Mouse (Mus musculus): ENCODE results near the gene Syngr3. TPM values are rescaled to one million over a fixed set of nuclear protein-coding genes. Genes with fewer than 3 reads are reported as not detected.

The Syngr3 gene
- total and polyA plus RNA-seq, 3 experiments: 0.32 to 3.9 (median 0.33) TPM

GRCm38 (mm10) chr17:24723881-24724180 is 34.1 kb upstream of the Syngr3 start:
- in situ Hi-C loops (cut with MboI; ENCODE audit: low pct_ligation_motif_present, low pct_unique_long_range_greater_than_20kb, low sequenced_read_pairs): no loop called here
- Histone ChIP-seq H3K9ac (ENCODE audit: insufficient read depth, low read depth) (peak overlapping the region; percentile 90), H3K4me2 (ENCODE audit: insufficient read depth, low read depth, poor library complexity, severe bottlenecking) (peak overlapping the region; percentile 98), H3K27me3 (replicated peaks) (no peaks in the 10 kb centered on the region), H3K4me1 (ENCODE audit: control insufficient read depth in 1 of 2, insufficient read depth in 2 of 2) (peaks cover 5 to 15% of the 10 kb centered on the region in 2 experiments; a peak in 3 of 4 replicates), H3K4me3 (replicated peaks in 1 of 3; ENCODE audit: low read depth in 2 of 3, low read length in 2 of 3, poor library complexity in 1 of 3) (peak overlapping the region; percentile 66 to 89 (median 89)), H3K36me3 (replicated peaks in 1 of 2; ENCODE audit: control insufficient read depth in 1 of 2, insufficient read depth in 1 of 2, low read length in 1 of 2) (peaks cover 20 to 21% of the 10 kb centered on the region in 2 experiments), H3K79me2 (replicated peaks; ENCODE audit: control insufficient read depth, extremely low read depth, insufficient read depth, poor library complexity, severe bottlenecking) (peaks cover 42% of the 10 kb centered on the region), H3K9me3 (replicated peaks; ENCODE audit: low read length) (no peaks in the 10 kb centered on the region), H3K27ac (ENCODE audit: insufficient read depth, low read depth) (peak overlapping the region; percentile 56)
- dilution Hi-C loops (cut with MboI; ENCODE audit: extremely low pct_ligation_motif_present, extremely low pct_unique_long_range_greater_than_20kb, low sequenced_read_pairs): no loop called here
- DNase-seq (ENCODE audit: extremely low read depth): no peak
- TF ChIP-seq HCFC1 (IDR thresholded peaks at IDR 0.05; ENCODE audit: low read depth, low read length) (no peak), TBP (conservative IDR thresholded peaks at IDR 0.05; ENCODE audit: low read depth, low read length) (no peak), CTCF (conservative IDR thresholded peaks at IDR 0.05 in 1 of 2, IDR thresholded peaks at IDR 0.05 in 1 of 2; ENCODE audit: low read depth in 2 of 2, low read length in 2 of 2) (no peak), MEF2A (IDR thresholded peaks at IDR 0.05; ENCODE audit: borderline replicate concordance, low read depth, low read length) (no peak), UBTF (IDR thresholded peaks at IDR 0.05; ENCODE audit: low read depth, low read length) (no peak), CHD2 (IDR thresholded peaks at IDR 0.05; ENCODE audit: low read length) (no peak), IRF4 (IDR thresholded peaks at IDR 0.05; ENCODE audit: low read depth, low read length) (no peak), EP300 (IDR thresholded peaks at IDR 0.05; ENCODE audit: low read length) (no peak)

GRCm38 (mm10) chr17:24723122-24723880 is 33.5 kb upstream of the Syngr3 start:
- Histone ChIP-seq H3K9me3 (replicated peaks; ENCODE audit: low read length) (no peaks in the 10 kb centered on the region), H3K4me1 (ENCODE audit: control insufficient read depth in 1 of 2, insufficient read depth in 2 of 2) (peaks cover 5 to 20% of the 10 kb centered on the region in 2 experiments; a peak in 3 of 4 replicates), H3K4me2 (ENCODE audit: insufficient read depth, low read depth, poor library complexity, severe bottlenecking) (peak overlapping the region; percentile 98), H3K27me3 (replicated peaks) (no peaks in the 10 kb centered on the region), H3K9ac (ENCODE audit: insufficient read depth, low read depth) (peak overlapping the region; percentile 90), H3K4me3 (replicated peaks in 1 of 3; ENCODE audit: low read depth in 2 of 3, low read length in 2 of 3, poor library complexity in 1 of 3) (peak overlapping the region; percentile 66 to 89 (median 89)), H3K27ac (ENCODE audit: insufficient read depth, low read depth) (peak overlapping the region; percentile 56), H3K79me2 (replicated peaks; ENCODE audit: control insufficient read depth, extremely low read depth, insufficient read depth, poor library complexity, severe bottlenecking) (peaks cover 47% of the 10 kb centered on the region), H3K36me3 (replicated peaks in 1 of 2; ENCODE audit: control insufficient read depth in 1 of 2, insufficient read depth in 1 of 2, low read length in 1 of 2) (peaks cover 24 to 25% of the 10 kb centered on the region in 2 experiments)
- TF ChIP-seq ELF1 (IDR thresholded peaks at IDR 0.05; ENCODE audit: low read depth, low read length) (no peak), JUND (conservative IDR thresholded peaks at IDR 0.05; ENCODE audit: low read depth, low read length) (no peak), POLR2A (IDR thresholded peaks at IDR 0.05; ENCODE audit: low read depth, low read length) (peak; percentile 5), IRF4 (IDR thresholded peaks at IDR 0.05; ENCODE audit: low read depth, low read length) (no peak), GABPA (IDR thresholded peaks at IDR 0.05; ENCODE audit: insufficient replicate concordance, low read depth, low read length) (no peak), POLR2AphosphoS2 (IDR thresholded peaks at IDR 0.05; ENCODE audit: low read depth, low read length) (peak; percentile 62; the same call in 1 of the 2 replicates), CHD2 (IDR thresholded peaks at IDR 0.05; ENCODE audit: low read length) (peak; percentile 23; the same call in 1 of the 2 replicates), SIN3A (IDR thresholded peaks at IDR 0.05; ENCODE audit: low read length) (peak; percentile 25; the same call in 1 of the 2 replicates), MAFK (IDR thresholded peaks at IDR 0.05; ENCODE audit: insufficient replicate concordance, low read length) (no peak), BHLHE40 (IDR thresholded peaks at IDR 0.05; ENCODE audit: low read depth, low read length) (no peak)
- dilution Hi-C loops (cut with MboI; ENCODE audit: extremely low pct_ligation_motif_present, extremely low pct_unique_long_range_greater_than_20kb, low sequenced_read_pairs) (no loop called here), in situ Hi-C loops (cut with MboI; ENCODE audit: low pct_ligation_motif_present, low pct_unique_long_range_greater_than_20kb, low sequenced_read_pairs) (no loop called here)
- DNase-seq (ENCODE audit: extremely low read depth): peak; percentile 55
